Mouse (Mus musculus) sigmoid colon, adult 10 weeks (tissue): ENCODE results near the gene Svs3a. TPM values are rescaled to one million over a fixed set of nuclear protein-coding genes. Genes with fewer than 3 reads are reported as not detected.

Source experiments
- polyA plus RNA-seq: library from polyadenylated mRNA; stranded (reverse); fragments of 350-450 nt; fragmentation: Illumina TruSeq; extraction: RNeasy Lipid Tissue Mini Kit (QIAGEN cat#74804); gene quantifications from one replicate; pipeline ENCODE4 v1.2.3, GENCODE M21; 2014; ENCODE audit warnings: low read depth, low replicate concordance

Gene Svs3a
- not detected for polyA plus RNA-seq

DNA sequence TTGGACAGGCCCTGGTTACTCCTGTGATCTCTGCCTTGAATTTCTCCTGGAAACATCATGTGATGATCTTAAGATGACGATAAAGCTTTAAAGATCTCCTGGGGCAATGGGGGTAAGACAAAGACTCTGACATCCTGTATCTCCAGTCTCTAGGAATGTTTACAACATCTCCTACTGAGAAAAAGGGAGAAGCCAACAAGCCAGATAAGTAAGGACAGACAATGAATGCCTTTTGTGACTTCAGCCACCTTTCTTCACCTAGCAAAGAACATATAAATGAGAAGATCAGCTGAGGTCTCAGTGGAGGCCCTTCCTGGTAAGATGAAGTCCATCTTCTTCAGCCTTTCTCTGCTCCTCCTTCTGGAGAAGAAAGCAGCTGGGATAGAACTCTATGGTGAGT lies at the start of gene Svs3a:
TSS of gene Svs3a (plus strand) at position 301 of the 400 bp plus-strand sequence.

DNA sequence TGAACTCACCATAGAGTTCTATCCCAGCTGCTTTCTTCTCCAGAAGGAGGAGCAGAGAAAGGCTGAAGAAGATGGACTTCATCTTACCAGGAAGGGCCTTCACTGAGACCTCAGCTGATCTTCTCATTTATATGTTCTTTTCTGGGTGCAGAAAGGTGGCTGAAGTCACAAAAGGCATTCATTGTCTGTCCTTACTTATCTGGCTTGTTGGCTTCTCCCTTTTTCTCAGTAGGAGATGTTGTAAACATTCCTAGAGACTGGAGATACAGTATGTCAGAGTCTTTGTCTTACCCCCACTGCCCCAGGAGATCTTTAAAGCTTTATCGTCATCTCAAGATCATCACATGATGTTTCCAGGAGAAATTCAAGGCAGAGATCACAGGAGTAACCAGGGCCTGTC lies 32.5 kb upstream of the Svs3a start, which contains the start of gene Svs3b:
TSS of gene Svs3b (minus strand) at position 101 of the 400 bp plus-strand sequence.

DNA sequence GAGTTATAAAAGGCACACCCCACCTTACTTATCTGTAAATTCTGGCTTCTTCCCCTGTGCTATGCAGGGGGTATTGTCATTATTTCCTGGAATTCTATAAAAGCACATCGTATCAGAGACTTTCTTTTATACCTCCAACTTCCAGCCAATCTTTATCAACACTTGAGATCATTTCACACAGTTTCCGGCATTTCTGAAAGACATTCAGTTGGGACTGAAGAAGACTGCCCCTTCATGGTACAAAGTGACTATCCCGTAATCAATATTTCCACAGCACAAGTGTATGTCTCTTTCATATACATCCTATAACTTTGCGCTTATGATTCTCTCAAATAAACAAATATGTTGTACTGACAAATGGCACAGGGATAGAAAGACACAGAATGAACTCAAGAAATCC lies 10.7 kb upstream of the Svs3a start, which contains the start of gene Svs4:
TSS of gene Svs4 (minus strand) at position 101 of the 400 bp plus-strand sequence.

DNA sequence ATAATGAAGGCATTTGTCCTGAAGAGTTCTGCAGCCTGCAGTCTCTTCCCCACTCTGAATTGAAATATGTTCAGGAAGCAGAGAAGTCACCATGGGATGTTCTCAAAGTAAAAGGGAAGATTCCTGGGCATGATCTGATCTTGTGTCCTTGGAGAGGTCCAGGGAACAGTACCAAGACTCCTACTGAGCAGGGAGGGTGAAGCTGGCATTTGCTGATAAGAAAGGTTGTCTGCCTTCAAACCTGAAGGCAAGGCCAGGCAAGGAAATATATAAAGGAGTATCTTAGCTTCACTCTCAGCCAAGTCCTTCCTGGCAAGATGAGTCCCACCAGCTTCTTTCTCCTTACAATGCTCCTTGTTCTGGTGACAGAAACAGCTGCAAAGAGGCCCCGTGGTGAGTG lies 27.4 kb downstream of the Svs3a start, which contains the start of gene Svs6:
TSS of gene Svs6 (plus strand) at position 301 of the 400 bp plus-strand sequence.

DNA sequence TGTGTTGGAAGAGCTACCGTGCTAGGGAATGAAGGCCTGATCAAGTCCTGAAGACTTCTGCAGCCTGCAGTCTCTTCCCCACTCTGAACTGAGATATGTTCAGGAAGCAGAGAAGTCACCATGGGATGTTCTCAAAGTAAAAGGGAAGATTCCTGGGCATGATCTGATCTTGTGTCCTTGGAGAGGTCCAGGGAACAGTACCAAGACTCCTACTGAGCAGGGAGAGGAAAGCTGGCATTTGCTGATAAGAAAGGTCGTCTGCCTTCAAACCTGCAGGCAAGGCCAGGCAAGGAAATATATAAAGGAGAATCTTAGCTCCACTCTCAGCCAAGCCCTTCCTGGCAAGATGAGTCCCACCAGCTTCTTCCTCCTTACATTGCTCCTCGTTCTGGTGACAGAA lies 43.4 kb downstream of the Svs3a start, which contains the start of gene Svs5:
TSS of gene Svs5 (plus strand) at position 301 of the 400 bp plus-strand sequence.

Other genes with a start within 250 kb of the Svs3a start
- 103 TPM for gene Stk4, start 218.9 kb upstream of the Svs3a start, polyA plus RNA-seq
- gene Tomm34, start 218.1 kb upstream of the Svs3a start, polyA plus RNA-seq, result 9.8 TPM
- not detected for gene Kcns1, start 118.2 kb upstream of the Svs3a start, polyA plus RNA-seq
- not detected for gene Wfdc5, start 106.5 kb upstream of the Svs3a start, polyA plus RNA-seq
- not detected for gene Wfdc12, start 98.7 kb upstream of the Svs3a start, polyA plus RNA-seq
- gene Wfdc15a, start 89.1 kb upstream of the Svs3a start, polyA plus RNA-seq, result not detected
- gene Wfdc15b, start 67.6 kb upstream of the Svs3a start, polyA plus RNA-seq, result not detected
- not detected for gene Svs2, start 50.8 kb upstream of the Svs3a start, polyA plus RNA-seq
- not detected for gene Svs3b, start 32.6 kb upstream of the Svs3a start, polyA plus RNA-seq
- not detected for gene Svs4, start 10.8 kb upstream of the Svs3a start, polyA plus RNA-seq
- not detected for gene Svs6, start 27.5 kb downstream of the Svs3a start, polyA plus RNA-seq
- gene Svs5, start 43.5 kb downstream of the Svs3a start, polyA plus RNA-seq, result not detected
- not detected for gene Slpi, start 99.8 kb downstream of the Svs3a start, polyA plus RNA-seq
- not detected for gene Rbpjl, start 113.9 kb downstream of the Svs3a start, polyA plus RNA-seq
- gene Matn4, start 115.9 kb downstream of the Svs3a start, polyA plus RNA-seq, result 0.85 TPM
- gene Sdc4, start 154.6 kb downstream of the Svs3a start, polyA plus RNA-seq, result 255 TPM
- 10.1 TPM for gene Sys1, start 167.7 kb downstream of the Svs3a start, polyA plus RNA-seq
- gene Gm20458, start 171.7 kb downstream of the Svs3a start, polyA plus RNA-seq, result not detected
- gene Trp53tg5, start 184.5 kb downstream of the Svs3a start, polyA plus RNA-seq, result not detected
- 6.6 TPM for gene Dbndd2, start 196.8 kb downstream of the Svs3a start, polyA plus RNA-seq
- gene Pigt, start 208.3 kb downstream of the Svs3a start, polyA plus RNA-seq, result 8.1 TPM